Mouse (Mus musculus) embryonic facial prominence, embryonic 15.5 days (tissue): ENCODE measurements at regions not wholly inside any gene's neighbourhood (a gene's known extent, or its start where the extent isn't known, plus 50 kb on each side); places are given as distances from the start of the nearest gene placed in this dataset.
A peak's percentile ranks its signal among the peaks of the same experiment; 100 is the strongest.

ENCODE experiments used
- ATAC-seq: fragments of 200-750 bp; cut with Nextera tagmentation; 2 replicates; pipeline ENCODE4 v1.8.0; 2017; ENCODE audit warnings: low read depth, moderate TSS enrichment; ENCODE audit not compliant: insufficient number of reproducible peaks, low FRiP score, low TSS enrichment
- H3K27ac ChIP-seq: fragments of 300-500 bp; sonication (generic); replicated peaks from 2 replicates; pipeline ENCODE4 v1.5.1; 2015; ENCODE audit warnings: mild to moderate bottlenecking, inconsistent platforms
- H3K27me3 ChIP-seq: fragments of 300-500 bp; sonication (generic); 2 replicates; pipeline ENCODE4 v1.6.1; 2015; ENCODE audit warnings: inconsistent platforms
- H3K36me3 ChIP-seq: fragments of 300-500 bp; sonication (generic); 2 replicates; pipeline ENCODE4 v1.6.1; 2015; ENCODE audit warnings: mild to moderate bottlenecking, inconsistent platforms
- H3K4me1 ChIP-seq: fragments of 300-500 bp; sonication (generic); 2 replicates; pipeline ENCODE4 v1.6.1; 2015; ENCODE audit warnings: inconsistent platforms
- H3K4me2 ChIP-seq: fragments of 300-500 bp; sonication (generic); replicated peaks from 2 replicates; pipeline ENCODE4 v1.6.1; 2015; ENCODE audit warnings: mild to moderate bottlenecking, inconsistent platforms
- H3K4me3 ChIP-seq: fragments of 300-500 bp; sonication (generic); replicated peaks from 2 replicates; pipeline ENCODE4 v1.5.1; 2015; ENCODE audit warnings: mild to moderate bottlenecking, inconsistent platforms
- H3K9ac ChIP-seq: fragments of 300-500 bp; sonication (generic); 2 replicates; pipeline ENCODE4 v1.6.1; 2015; ENCODE audit warnings: inconsistent platforms
- H3K9me3 ChIP-seq: fragments of 300-500 bp; sonication (generic); replicated peaks from 2 replicates; pipeline ENCODE4 v1.6.1; 2016; ENCODE audit warnings: inconsistent platforms
- WGBS: fragments of 180-500 bp; shearing (Covaris S2); methylation state at CpG from one replicate; pipeline ENCODE4 v1.1.7; 2015; 5-methylcytosine and 5-hydroxymethylcytosine counted together

GRCm38 (mm10) chr14:72942571-72942970 lies 106.3 kb downstream of the Cysltr2 start:
- Histone ChIP-seq H3K27ac (no peak overlapping the region), H3K4me2 (no peak overlapping the region), H3K4me3 (no peak overlapping the region), H3K4me1 (no peaks in the 10 kb centered on the region), H3K36me3 (no peaks in the 10 kb centered on the region), H3K9me3 (no peaks in the 10 kb centered on the region), H3K27me3 (no peaks in the 10 kb centered on the region), H3K9ac (no peak overlapping the region)
- WGBS, result 87% methylated on average over 2 of the region's 2 CpGs
- no peak for ATAC-seq

DNA sequence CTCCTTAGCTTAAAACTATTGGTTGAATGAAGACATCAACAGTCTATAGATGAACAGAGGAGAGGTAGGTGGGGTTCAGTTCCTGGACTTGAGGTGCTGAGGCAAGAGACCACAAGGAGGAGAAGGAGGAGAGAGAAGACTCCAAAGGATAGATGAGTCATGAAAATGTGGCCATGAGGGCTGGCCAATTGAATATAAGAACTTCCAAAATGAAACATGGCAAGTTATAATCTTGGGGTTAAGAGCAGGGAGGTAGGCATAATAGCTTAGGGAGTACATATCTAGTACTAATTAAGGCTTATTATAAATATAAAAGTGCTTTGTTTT lies 109.9 kb downstream of the Cysltr2 start:
- no peaks in the 10 kb centered on the region for H3K36me3 ChIP-seq
- H3K27me3 ChIP-seq, result no peaks in the 10 kb centered on the region
- no peak overlapping the region for H3K9ac ChIP-seq
- H3K27ac ChIP-seq, result no peak overlapping the region
- no peak for ATAC-seq
- no peaks in the 10 kb centered on the region for H3K9me3 ChIP-seq
- H3K4me1 ChIP-seq, result no peaks in the 10 kb centered on the region
- no peak overlapping the region for H3K4me2 ChIP-seq
- no peak overlapping the region for H3K4me3 ChIP-seq

GRCm38 (mm10) chr14:72938382-72939066 lies 110.4 kb downstream of the Cysltr2 start:
- Histone ChIP-seq H3K4me2 (no peak overlapping the region), H3K9me3 (no peaks in the 10 kb centered on the region), H3K4me1 (no peaks in the 10 kb centered on the region), H3K27me3 (no peaks in the 10 kb centered on the region), H3K4me3 (no peak overlapping the region), H3K9ac (no peak overlapping the region), H3K27ac (no peak overlapping the region), H3K36me3 (no peaks in the 10 kb centered on the region)
- no peak for ATAC-seq

- Histone ChIP-seq H3K9me3 (no peaks in the 10 kb centered on the region), H3K27me3 (no peaks in the 10 kb centered on the region), H3K27ac (no peak overlapping the region), H3K4me1 (no peaks in the 10 kb centered on the region), H3K4me2 (no peak overlapping the region), H3K36me3 (no peaks in the 10 kb centered on the region), H3K4me3 (no peak overlapping the region), H3K9ac (no peak overlapping the region)
- ATAC-seq, result no peak
Observed at GRCm38 (mm10) chr14:72933598-72933997, 115.3 kb downstream of the Cysltr2 start.

GRCm38 (mm10) chr14:72932296-72932695 lies 116.6 kb downstream of the Cysltr2 start:
- Histone ChIP-seq H3K9ac (no peak overlapping the region), H3K4me1 (no peaks in the 10 kb centered on the region), H3K9me3 (no peaks in the 10 kb centered on the region), H3K27ac (no peak overlapping the region), H3K27me3 (no peaks in the 10 kb centered on the region), H3K4me3 (no peak overlapping the region), H3K36me3 (no peaks in the 10 kb centered on the region), H3K4me2 (no peak overlapping the region)
- WGBS, result 53% methylated on average over 9 of the region's 9 CpGs
- no peak for ATAC-seq

DNA sequence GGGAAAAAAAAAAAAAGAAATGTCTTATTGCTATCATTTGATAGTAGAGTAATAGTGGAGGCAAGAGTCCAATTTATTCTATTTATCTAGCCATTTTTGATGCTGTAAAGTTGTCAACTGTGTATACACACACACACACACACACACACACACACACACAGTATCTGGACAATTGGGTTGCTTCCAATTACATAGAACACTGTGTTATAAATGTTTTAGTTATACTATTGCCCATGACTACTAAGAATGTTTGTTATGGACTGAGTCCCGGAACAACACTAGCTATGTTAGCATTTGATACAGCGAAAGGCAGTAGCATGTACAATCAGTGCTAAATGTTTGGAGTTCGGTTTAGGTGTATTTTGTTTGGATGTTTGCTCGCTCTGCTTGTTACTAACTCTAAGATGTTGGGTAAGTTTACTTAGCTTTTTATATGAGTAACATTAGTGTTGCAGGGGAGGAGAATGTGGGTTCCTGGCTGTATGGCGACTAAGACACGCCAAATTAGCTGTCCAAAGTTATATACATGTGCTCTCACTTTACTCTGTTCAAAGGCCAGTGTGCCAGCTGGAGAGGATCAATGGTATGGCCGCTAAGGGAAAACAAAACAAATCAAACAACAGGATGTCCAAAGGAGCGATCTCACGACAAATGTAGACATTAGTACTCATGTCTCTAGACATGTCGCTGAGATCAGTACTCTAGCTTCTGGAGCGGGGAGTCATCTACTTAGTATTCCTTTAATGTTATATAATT lies 147.6 kb downstream of the Cysltr2 start:
- no peak overlapping the region for H3K27ac ChIP-seq
- ATAC-seq, result no peak
- 80% methylated on average over 11 of the region's 11 CpGs for WGBS

GRCm38 (mm10) chr14:72899630-72900029 lies 149.3 kb downstream of the Cysltr2 start:
- Histone ChIP-seq H3K4me2 (no peak overlapping the region), H3K4me3 (no peak overlapping the region), H3K9ac (no peak overlapping the region), H3K27ac (no peak overlapping the region), H3K4me1 (no peaks in the 10 kb centered on the region), H3K9me3 (no peaks in the 10 kb centered on the region), H3K27me3 (no peaks in the 10 kb centered on the region), H3K36me3 (no peaks in the 10 kb centered on the region)
- no peak for ATAC-seq
- 91% methylated on average over 4 of the region's 4 CpGs for WGBS

More for the DNA sequence above, 147.6 kb downstream of the Cysltr2 start:
- H3K4me2 ChIP-seq, result no peak overlapping the region
- no peaks in the 10 kb centered on the region for H3K9me3 ChIP-seq
- no peaks in the 10 kb centered on the region for H3K27me3 ChIP-seq
- H3K36me3 ChIP-seq, result no peaks in the 10 kb centered on the region
- H3K4me3 ChIP-seq, result no peak overlapping the region
- no peaks in the 10 kb centered on the region for H3K4me1 ChIP-seq
- no peak overlapping the region for H3K9ac ChIP-seq

GRCm38 (mm10) chr14:72892316-72892715 lies 156.6 kb downstream of the Cysltr2 start:
- Histone ChIP-seq H3K9me3 (no peaks in the 10 kb centered on the region), H3K36me3 (no peaks in the 10 kb centered on the region), H3K4me1 (no peaks in the 10 kb centered on the region), H3K27ac (no peak overlapping the region), H3K4me3 (no peak overlapping the region), H3K9ac (no peak overlapping the region), H3K4me2 (no peak overlapping the region), H3K27me3 (no peaks in the 10 kb centered on the region)
- 56% methylated on average over 2 of the region's 2 CpGs for WGBS
- ATAC-seq, result no peak

DNA sequence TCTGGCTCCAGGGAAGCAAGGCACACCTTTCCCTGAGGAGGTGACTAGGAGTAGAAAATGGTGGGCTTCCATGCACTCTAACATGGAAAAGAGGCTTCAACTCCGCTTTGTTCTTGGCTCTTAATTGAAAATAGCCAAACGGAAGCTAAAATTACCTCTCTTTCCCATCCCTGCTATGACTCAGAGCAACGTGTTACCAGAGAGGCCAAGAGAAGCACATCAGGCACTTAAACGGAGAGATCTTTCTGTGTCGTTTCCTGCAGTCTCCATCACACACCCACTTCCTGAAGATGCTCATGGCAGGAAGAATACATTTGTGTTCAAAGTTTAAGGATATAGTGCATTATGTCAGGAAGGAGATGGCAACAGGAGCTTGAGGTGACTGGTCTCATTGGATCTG lies 159.3 kb downstream of the Cysltr2 start:
- Histone ChIP-seq H3K4me3 (no peak overlapping the region), H3K9me3 (no peaks in the 10 kb centered on the region), H3K4me1 (no peaks in the 10 kb centered on the region), H3K27me3 (no peaks in the 10 kb centered on the region), H3K36me3 (no peaks in the 10 kb centered on the region), H3K4me2 (no peak overlapping the region), H3K27ac (no peak overlapping the region), H3K9ac (no peak overlapping the region)
- WGBS, result 66% methylated on average over 5 of the region's 5 CpGs
- no peak for ATAC-seq

DNA sequence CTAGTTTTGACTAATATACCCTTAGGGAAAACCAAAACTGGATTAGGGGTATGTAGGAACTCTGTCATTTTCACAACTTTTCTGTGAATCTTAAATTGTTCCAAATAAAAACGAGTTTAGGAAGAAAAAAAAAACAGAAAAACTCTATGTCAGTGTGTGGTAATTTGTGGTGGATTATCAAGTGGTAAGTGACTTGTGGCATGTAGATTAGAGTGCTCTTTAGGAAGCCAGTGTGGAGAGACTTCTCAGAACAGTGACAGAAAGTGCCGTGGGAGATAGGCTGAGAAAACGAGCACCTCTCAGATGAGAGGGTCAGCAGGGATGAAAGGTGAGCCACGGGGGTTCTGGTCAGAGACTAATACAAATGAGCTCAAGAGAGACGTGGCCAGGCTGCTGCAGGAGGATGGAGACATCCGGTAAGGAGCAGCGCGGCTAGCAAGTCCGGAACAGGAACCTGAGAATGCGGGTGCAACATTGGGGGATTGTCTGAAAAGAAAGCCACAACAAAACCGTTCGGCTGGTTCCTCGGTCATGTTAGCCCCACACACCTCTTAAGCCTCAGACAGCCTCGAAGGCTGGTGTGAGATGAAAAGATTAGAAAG lies 161.3 kb downstream of the Cysltr2 start:
- WGBS, result 40% methylated on average over 14 of the region's 14 CpGs
- H3K27ac ChIP-seq, result no peak overlapping the region
- no peak overlapping the region for H3K4me2 ChIP-seq
- H3K9me3 ChIP-seq, result no peaks in the 10 kb centered on the region
- H3K27me3 ChIP-seq, result no peaks in the 10 kb centered on the region
- H3K9ac ChIP-seq, result no peak overlapping the region
- ATAC-seq, result no peak
- no peaks in the 10 kb centered on the region for H3K4me1 ChIP-seq
- no peak overlapping the region for H3K4me3 ChIP-seq
- no peaks in the 10 kb centered on the region for H3K36me3 ChIP-seq

- 0 out of 2 replicates have a peak, but pooled peaks have one; percentile 7 for ATAC-seq
- H3K27ac ChIP-seq, result no peak overlapping the region
- no peaks in the 10 kb centered on the region for H3K27me3 ChIP-seq
- H3K9ac ChIP-seq, result no peak overlapping the region
- H3K4me1 ChIP-seq, result no peaks in the 10 kb centered on the region
- H3K4me3 ChIP-seq, result no peak overlapping the region
- H3K9me3 ChIP-seq, result no peaks in the 10 kb centered on the region
- no peak overlapping the region for H3K4me2 ChIP-seq
- WGBS, result 45% methylated on average over 12 of the region's 12 CpGs
- H3K36me3 ChIP-seq, result no peaks in the 10 kb centered on the region
Observed at GRCm38 (mm10) chr14:72886935-72887369, 162.0 kb downstream of the Cysltr2 start.
